Mouse (Mus musculus): ENCODE data around the gene Stim1.

DNA sequence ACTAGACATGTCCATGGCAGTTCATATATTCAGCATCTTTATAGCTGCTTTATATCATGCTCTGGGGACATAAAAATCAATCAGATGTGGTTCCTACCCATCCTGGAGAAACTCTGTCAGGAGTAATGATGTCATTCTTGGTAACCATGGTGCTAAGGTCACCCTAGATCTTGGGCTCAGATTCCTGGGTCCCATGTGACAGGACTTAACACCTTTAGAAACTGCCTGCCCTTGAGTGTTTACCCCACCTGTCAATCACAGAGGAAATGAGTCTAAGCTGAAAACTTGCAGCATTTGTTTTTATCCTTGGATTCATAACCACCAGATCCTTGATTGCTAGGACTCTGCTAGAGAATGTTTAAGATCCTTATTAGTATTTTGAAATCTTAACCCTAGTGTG lies 58.7 kb downstream of the Stim1 start:
- no peak for TF ChIP-seq CTCF (conservative IDR thresholded peaks at IDR 0.05; ENCODE audit: low read length)
- TF ChIP-seq NANOG (IDR thresholded peaks at IDR 0.05; ENCODE audit: borderline replicate concordance, low read length): no peak
